Mouse (Mus musculus) C2C12 (cell line): ENCODE results near the gene Borcs5. TPM values are rescaled to one million over a fixed set of nuclear protein-coding genes. Genes with fewer than 3 reads are reported as not detected.
"Not testable (repeated sequence)": the region's sequence is repeated elsewhere in the genome, so short reads cannot be mapped to it uniquely, and the experiment has no call there.

Source experiments
- H3K27me3 ChIP-seq: one replicate; pipeline ENCODE4 v1.6.1; 2011; ENCODE audit not compliant: control insufficient read depth, insufficient read depth, insufficient read length
- H3K36me3 ChIP-seq: one replicate; pipeline ENCODE4 v1.6.1; 2011; ENCODE audit not compliant: control insufficient read depth, insufficient read depth
- H3K4me3 ChIP-seq: one replicate; pipeline ENCODE4 v1.5.1; 2011; ENCODE audit warnings: mild to moderate bottlenecking, control low read depth; ENCODE audit not compliant: poor library complexity, insufficient read depth, severe bottlenecking
- H3K79me2 ChIP-seq: one replicate; pipeline ENCODE4 v1.6.1; 2011; ENCODE audit not compliant: control insufficient read depth, insufficient read depth
- H3K79me3 ChIP-seq: one replicate; pipeline ENCODE4 v1.6.1; 2011; ENCODE audit warnings: low read depth, control low read depth
- H3ac ChIP-seq: one replicate; pipeline ENCODE3; 2011; ENCODE audit warnings: low read depth; ENCODE audit not compliant: control insufficient read depth, insufficient read length
- CEBPB ChIP-seq: IDR thresholded peaks from one replicate; pipeline ENCODE4 v1.6.1; 2011; ENCODE audit warnings: low read depth, mild to moderate bottlenecking, control low read depth, moderate library complexity
- CTCF ChIP-seq: IDR thresholded peaks from one replicate; pipeline ENCODE4 v1.5.1; 2011; ENCODE audit not compliant: control insufficient read depth, insufficient read depth, insufficient read length
- FOSL1 ChIP-seq: IDR thresholded peaks from one replicate; pipeline ENCODE4 v1.8.0; 2011; ENCODE audit warnings: mild to moderate bottlenecking, low read length; ENCODE audit not compliant: poor library complexity, insufficient read depth, severe bottlenecking
- MAX ChIP-seq: IDR thresholded peaks from one replicate; pipeline ENCODE4 v1.6.1; 2011; ENCODE audit warnings: mild to moderate bottlenecking, control low read depth
- MYOD1 ChIP-seq: IDR thresholded peaks from one replicate; pipeline ENCODE4 v1.6.1; 2011; ENCODE audit warnings: low read depth; ENCODE audit not compliant: control insufficient read depth, insufficient read length
- MYOG ChIP-seq: IDR thresholded peaks from one replicate; pipeline ENCODE4 v1.6.1; 2011; ENCODE audit not compliant: control insufficient read depth, insufficient read length; ENCODE audit errors: extremely low read depth
- USF1 ChIP-seq: IDR thresholded peaks from one replicate; pipeline ENCODE4 v1.6.1; 2011; ENCODE audit warnings: low read depth, mild to moderate bottlenecking, control low read depth, moderate library complexity
- polyA plus RNA-seq: library from polyadenylated mRNA; unstranded; fragments of >200 nt; fragmentation: generic; extraction: Trizol; gene quantifications from one replicate; pipeline ENCODE4 v1.2.1, GENCODE M21; 2012; ENCODE audit warnings: missing spikeins

Gene Borcs5
- polyA plus RNA-seq, 1 experiment, result 6.0 TPM

GRCm38 (mm10) chr6:134670881-134671411 is 31.6 kb downstream of the Borcs5 start:
- H3K79me3 ChIP-seq, result no peaks in the 10 kb centered on the region
- no peak overlapping the region for H3K4me3 ChIP-seq
- H3K79me2 ChIP-seq, result no peaks in the 10 kb centered on the region
- H3K27me3 ChIP-seq, result no peaks in the 10 kb centered on the region
- H3ac ChIP-seq, result no peak overlapping the region
- TF ChIP-seq CEBPB, result peak; percentile 19
- no peak for TF ChIP-seq MAX
- no peaks in the 10 kb centered on the region for H3K36me3 ChIP-seq

GRCm38 (mm10) chr6:134673712-134674111 is 34.4 kb downstream of the Borcs5 start:
- not testable (repeated sequence) for H3K36me3 ChIP-seq, H3K4me3 ChIP-seq, H3K79me2 ChIP-seq, H3K27me3 ChIP-seq, H3ac ChIP-seq, H3K79me3 ChIP-seq

DNA sequence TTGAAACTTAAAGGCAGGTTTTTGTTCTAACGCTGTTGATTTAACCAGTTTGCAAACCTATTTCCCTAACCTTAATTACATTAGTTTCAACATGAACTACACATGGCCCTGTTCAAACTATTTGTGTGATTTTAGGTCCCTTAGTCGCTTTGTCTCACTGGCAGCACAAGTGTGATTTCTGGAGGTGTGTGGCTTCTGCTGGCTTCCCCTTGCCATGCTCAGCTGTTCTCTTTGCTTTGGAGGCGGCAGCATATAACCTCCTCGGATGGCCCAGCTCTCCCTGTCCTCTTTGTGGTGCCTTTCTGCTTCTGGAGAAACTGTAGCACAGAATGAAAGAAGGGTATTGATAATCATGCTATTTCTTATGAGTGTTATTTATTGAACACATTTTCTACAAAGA is 38.2 kb downstream of the Borcs5 start:
- H3K36me3 ChIP-seq, result no peaks in the 10 kb centered on the region
- no peaks in the 10 kb centered on the region for H3K27me3 ChIP-seq
- no peaks in the 10 kb centered on the region for H3K79me2 ChIP-seq
- no peak overlapping the region for H3K4me3 ChIP-seq
- no peak overlapping the region for H3ac ChIP-seq
- no peaks in the 10 kb centered on the region for H3K79me3 ChIP-seq
- TF ChIP-seq FOSL1, result no peak
- TF ChIP-seq MYOD1, result no peak
- TF ChIP-seq MYOG, result no peak
- TF ChIP-seq CTCF, result no peak
- no peak for TF ChIP-seq MAX
- no peak for TF ChIP-seq USF1
- no peak for TF ChIP-seq CEBPB

DNA sequence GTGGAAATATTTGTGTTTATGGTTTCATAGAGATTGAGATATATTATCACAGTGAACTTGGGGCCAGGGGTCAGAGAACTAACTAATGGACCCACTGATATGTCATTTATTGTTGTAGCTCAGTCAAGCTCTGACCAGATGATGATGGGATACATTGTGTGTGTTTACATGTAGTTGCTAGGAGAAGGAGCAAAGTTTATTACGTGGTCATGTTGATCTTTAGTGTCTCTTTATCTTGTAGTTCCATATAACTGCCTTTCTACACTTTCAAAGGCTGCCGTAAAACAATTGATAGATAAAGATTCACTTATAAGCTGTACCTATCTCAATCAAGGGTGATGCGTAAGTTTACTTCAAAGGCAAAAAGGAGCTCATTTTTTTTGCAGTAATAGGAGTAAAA is 38.7 kb downstream of the Borcs5 start:
- no peaks in the 10 kb centered on the region for H3K79me3 ChIP-seq
- H3K36me3 ChIP-seq, result no peaks in the 10 kb centered on the region
- H3K4me3 ChIP-seq, result no peak overlapping the region
- H3K27me3 ChIP-seq, result no peaks in the 10 kb centered on the region
- no peaks in the 10 kb centered on the region for H3K79me2 ChIP-seq
- H3ac ChIP-seq, result no peak overlapping the region
- TF ChIP-seq MAX (no peak), CTCF (no peak), MYOG (no peak), FOSL1 (no peak), CEBPB (no peak), USF1 (no peak), MYOD1 (no peak)

- not testable (repeated sequence) for H3K27me3 ChIP-seq, H3K79me2 ChIP-seq, H3K4me3 ChIP-seq, H3K36me3 ChIP-seq, H3ac ChIP-seq, H3K79me3 ChIP-seq
Measured at GRCm38 (mm10) chr6:134679330-134679729, 40.0 kb downstream of the Borcs5 start.

DNA sequence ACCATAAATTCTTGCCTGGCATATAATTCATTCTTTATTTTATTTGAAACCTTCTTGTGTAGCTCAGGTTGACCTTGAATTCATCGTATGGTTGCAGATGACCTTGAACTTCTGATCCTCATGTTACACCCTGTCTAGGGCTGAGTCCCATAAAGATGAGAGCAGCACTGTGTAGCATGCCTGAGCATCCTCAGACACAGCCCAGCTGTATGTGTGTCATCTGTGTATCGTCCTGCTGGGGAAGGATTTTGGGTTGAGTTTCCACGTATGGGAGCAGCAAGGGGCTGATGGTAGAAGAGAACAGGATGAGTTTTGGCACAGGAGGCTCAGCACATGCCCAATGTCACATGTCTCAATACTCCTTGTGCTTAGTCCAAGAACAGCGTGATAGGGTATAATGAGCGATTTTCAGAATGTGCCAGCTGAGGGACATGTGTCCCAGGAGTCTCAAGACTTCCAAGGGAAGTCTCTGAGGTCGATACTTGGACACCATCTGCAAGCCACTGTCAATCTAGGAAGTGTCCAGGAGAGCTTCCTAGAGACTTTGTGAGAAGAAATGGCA is 45.1 kb downstream of the Borcs5 start:
- Histone ChIP-seq H3K79me3 (no peaks in the 10 kb centered on the region), H3K4me3 (no peak overlapping the region), H3K36me3 (no peaks in the 10 kb centered on the region), H3K79me2 (no peaks in the 10 kb centered on the region), H3ac (no peak overlapping the region), H3K27me3 (no peaks in the 10 kb centered on the region)
- TF ChIP-seq MYOD1 (no peak), CTCF (no peak), MAX (no peak), USF1 (no peak), FOSL1 (no peak), CEBPB (no peak), MYOG (no peak)

DNA sequence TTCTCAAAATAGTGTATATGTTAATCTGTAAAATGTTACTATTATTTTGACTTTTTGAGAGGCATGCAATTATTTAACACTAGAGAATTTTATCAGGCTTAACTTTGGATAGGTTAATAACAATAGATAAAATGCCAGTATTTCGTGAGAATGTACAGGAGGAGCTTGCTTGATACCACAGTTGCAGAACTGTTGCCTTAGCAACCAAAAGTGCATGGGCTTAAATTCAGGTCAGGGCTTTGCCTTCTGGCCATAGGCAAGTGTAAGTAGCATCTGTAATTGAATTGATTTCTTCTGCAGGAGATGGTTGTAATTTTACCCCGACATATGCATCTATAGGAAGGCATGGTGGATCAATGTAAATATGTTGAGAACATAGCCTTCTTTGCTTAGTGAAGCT is 45.7 kb downstream of the Borcs5 start:
- TF ChIP-seq FOSL1 (no peak), USF1 (no peak), MYOG (no peak), MAX (no peak), CTCF (no peak)
- no peaks in the 10 kb centered on the region for H3K27me3 ChIP-seq
- H3K79me3 ChIP-seq, result no peaks in the 10 kb centered on the region
- H3K79me2 ChIP-seq, result no peaks in the 10 kb centered on the region
- H3K36me3 ChIP-seq, result no peaks in the 10 kb centered on the region
- H3K4me3 ChIP-seq, result no peak overlapping the region
- no peak overlapping the region for H3ac ChIP-seq
